Mouse (Mus musculus) CH12.LX (cell line): Measurements from ENCODE around the gene Xndc1.

ENCODE experiments used
- CTCF ChIP-seq, 2 experiments: IDR thresholded peaks in 1 of 2; conservative IDR thresholded peaks in 1 of 2; 2 replicates each; pipeline ENCODE4 v1.5.1; 2011 to 2012; ENCODE audit warnings: low read depth in 2 of 2, low read length in 2 of 2, improper control_type of control experiment in 1 of 2, inconsistent platforms in 1 of 2, mild to moderate bottlenecking in 1 of 2, moderate library complexity in 1 of 2
- E2F4 ChIP-seq: IDR thresholded peaks from 2 replicates; pipeline ENCODE4 v1.6.1; 2011; ENCODE audit warnings: low read depth, low read length, improper control_type of control experiment; ENCODE audit not compliant: insufficient replicate concordance
- EP300 ChIP-seq: IDR thresholded peaks from 2 replicates; pipeline ENCODE4 v1.6.1; 2011; ENCODE audit warnings: low read length, improper control_type of control experiment
- ETS1 ChIP-seq: conservative IDR thresholded peaks from 2 replicates; pipeline ENCODE4 v1.6.1; 2012; ENCODE audit warnings: low read depth, mild to moderate bottlenecking, inconsistent platforms, low read length, improper control_type of control experiment, moderate library complexity
- MYC ChIP-seq: IDR thresholded peaks from 2 replicates; pipeline ENCODE4 v1.6.1; 2011; ENCODE audit warnings: low read depth, mild to moderate bottlenecking, improper control_type of control experiment, low read length
- POLR2A ChIP-seq: IDR thresholded peaks from 2 replicates; pipeline ENCODE4 v1.6.1; 2011; ENCODE audit warnings: low read depth, mild to moderate bottlenecking, improper control_type of control experiment, low read length
- POLR2AphosphoS2 ChIP-seq: IDR thresholded peaks from 2 replicates; pipeline ENCODE4 v1.6.1; 2011; ENCODE audit warnings: low read depth, low read length, improper control_type of control experiment
- UBTF ChIP-seq: IDR thresholded peaks from 2 replicates; pipeline ENCODE4 v1.6.1; 2012; ENCODE audit warnings: low read depth, mild to moderate bottlenecking, inconsistent platforms, low read length, improper control_type of control experiment, moderate library complexity
- ZC3H11A ChIP-seq: IDR thresholded peaks from 2 replicates; pipeline ENCODE4 v1.6.1; 2012; ENCODE audit warnings: low read depth, mild to moderate bottlenecking, inconsistent platforms, low read length, improper control_type of control experiment
- ZNF384 ChIP-seq: IDR thresholded peaks from 2 replicates; pipeline ENCODE4 v1.6.1; 2012; ENCODE audit warnings: low read depth, low read length, improper control_type of control experiment, inconsistent platforms

GRCm38 (mm10) chr7:102100868-102101267 is 35.6 kb downstream of the Xndc1 start:
- TF ChIP-seq POLR2AphosphoS2: no peak
- TF ChIP-seq ETS1: no peak
- TF ChIP-seq E2F4: no peak
- no peak for TF ChIP-seq EP300
- no peak for TF ChIP-seq CTCF (conservative IDR thresholded peaks at IDR 0.05 in 1 of 2, IDR thresholded peaks at IDR 0.05 in 1 of 2; ENCODE audit: low read depth in 2 of 2, low read length in 2 of 2)
- no peak for TF ChIP-seq ZNF384
- TF ChIP-seq MYC: no peak
- no peak for TF ChIP-seq UBTF
- TF ChIP-seq ZC3H11A: no peak
- no peak for TF ChIP-seq POLR2A
